Mouse (Mus musculus): ENCODE measurements around the gene Tfec. TPM values are rescaled to one million over a fixed set of nuclear protein-coding genes. Genes with fewer than 3 reads are reported as not detected.

Gene Tfec
- polyA plus RNA-seq, 1 experiment from 2014 or later, result 3.0 TPM

GRCm38 (mm10) chr6:16862753-16863508 is 35.3 kb downstream of the Tfec start:
- no peak for ATAC-seq (ENCODE audit: low read depth)
- no peak for DNase-seq
- Histone ChIP-seq H3K36me3 (no peaks in the 10 kb centered on the region), H3K4me2 (no peak overlapping the region), H3K27ac (no peak overlapping the region), H3K9me3 (replicated peaks) (no peaks in the 10 kb centered on the region), H3K27me3 (no peaks in the 10 kb centered on the region; the same call in 1 of the 2 replicates), H3K9ac (no peak overlapping the region), H3K4me3 (replicated peaks) (no peak overlapping the region), H3K4me1 (replicated peaks) (no peaks in the 10 kb centered on the region)
- WGBS (ENCODE audit: insufficient replicate concordance), result 66% methylated on average over 6 of the region's 6 CpGs

GRCm38 (mm10) chr6:16862050-16862449 is 36.2 kb downstream of the Tfec start:
- no peak for ATAC-seq (ENCODE audit: low read depth)

GRCm38 (mm10) chr6:16855879-16856545 is 42.2 kb downstream of the Tfec start:
- Histone ChIP-seq H3K4me3 (replicated peaks) (no peak overlapping the region), H3K4me2 (no peak overlapping the region), H3K4me1 (replicated peaks) (no peaks in the 10 kb centered on the region), H3K9ac (no peak overlapping the region), H3K27ac (no peak overlapping the region), H3K27me3 (no peaks in the 10 kb centered on the region), H3K36me3 (no peaks in the 10 kb centered on the region), H3K9me3 (replicated peaks) (no peaks in the 10 kb centered on the region)
- DNase-seq, result no peak
- WGBS (ENCODE audit: insufficient replicate concordance), result 66% methylated on average over 7 of the region's 7 CpGs
- no peak for ATAC-seq (ENCODE audit: low read depth)

More at GRCm38 (mm10) chr6:16862050-16862449, 36.2 kb downstream of the Tfec start:
- no peak overlapping the region for H3K27ac ChIP-seq
- no peaks in the 10 kb centered on the region for H3K9me3 ChIP-seq (replicated peaks)
- DNase-seq, result no peak
- no peaks in the 10 kb centered on the region for H3K4me1 ChIP-seq (replicated peaks)
- H3K36me3 ChIP-seq, result no peaks in the 10 kb centered on the region
- H3K4me2 ChIP-seq, result no peak overlapping the region
- H3K9ac ChIP-seq, result no peak overlapping the region
- no peak overlapping the region for H3K4me3 ChIP-seq (replicated peaks)
- no peaks in the 10 kb centered on the region; the same call in 1 of the 2 replicates for H3K27me3 ChIP-seq
- WGBS (ENCODE audit: insufficient replicate concordance), result 56% methylated on average over 3 of the region's 3 CpGs

- Histone ChIP-seq H3K27ac (no peak overlapping the region), H3K27me3 (no peaks in the 10 kb centered on the region), H3K4me2 (no peak overlapping the region), H3K4me3 (replicated peaks) (no peak overlapping the region), H3K36me3 (no peaks in the 10 kb centered on the region), H3K4me1 (replicated peaks) (no peaks in the 10 kb centered on the region), H3K9me3 (replicated peaks) (no peaks in the 10 kb centered on the region), H3K9ac (no peak overlapping the region)
- DNase-seq (no peak), ATAC-seq (ENCODE audit: low read depth) (no peak)
- WGBS (ENCODE audit: insufficient replicate concordance), result 64% methylated on average over 9 of the region's 9 CpGs
Observed at GRCm38 (mm10) chr6:16854977-16855376, 43.3 kb downstream of the Tfec start.

GRCm38 (mm10) chr6:16846521-16846920 is 51.7 kb downstream of the Tfec start:
- Histone ChIP-seq H3K27me3 (no peaks in the 10 kb centered on the region), H3K27ac (no peak overlapping the region), H3K9ac (no peak overlapping the region), H3K36me3 (no peaks in the 10 kb centered on the region), H3K4me1 (replicated peaks) (no peaks in the 10 kb centered on the region), H3K4me2 (no peak overlapping the region), H3K9me3 (replicated peaks) (no peaks in the 10 kb centered on the region), H3K4me3 (replicated peaks) (no peak overlapping the region)
- 52% methylated on average over 7 of the region's 7 CpGs for WGBS (ENCODE audit: insufficient replicate concordance)
- DNase-seq, result no peak
- ATAC-seq (ENCODE audit: low read depth), result no peak

- H3K9ac ChIP-seq, result no peak overlapping the region
- ATAC-seq (ENCODE audit: low read depth), result no peak
- H3K9me3 ChIP-seq (replicated peaks), result no peaks in the 10 kb centered on the region
- no peak for DNase-seq
- H3K4me1 ChIP-seq (replicated peaks), result no peaks in the 10 kb centered on the region
- no peak overlapping the region for H3K4me3 ChIP-seq (replicated peaks)
- no peaks in the 10 kb centered on the region for H3K36me3 ChIP-seq
- WGBS (ENCODE audit: insufficient replicate concordance), result 51% methylated on average over 1 of the region's 1 CpGs
- no peak overlapping the region for H3K4me2 ChIP-seq
- H3K27me3 ChIP-seq, result no peaks in the 10 kb centered on the region
- no peak overlapping the region for H3K27ac ChIP-seq
Observed at GRCm38 (mm10) chr6:16835631-16836030, 62.6 kb downstream of the Tfec start.

GRCm38 (mm10) chr6:16828304-16828703 is 69.9 kb downstream of the Tfec start:
- Histone ChIP-seq H3K4me2 (no peak overlapping the region), H3K27ac (no peak overlapping the region), H3K36me3 (no peaks in the 10 kb centered on the region), H3K9me3 (replicated peaks) (no peaks in the 10 kb centered on the region), H3K4me1 (replicated peaks) (no peaks in the 10 kb centered on the region), H3K27me3 (no peaks in the 10 kb centered on the region), H3K4me3 (replicated peaks) (no peak overlapping the region), H3K9ac (no peak overlapping the region)
- ATAC-seq (ENCODE audit: low read depth), result no peak
- DNase-seq, result no peak

GRCm38 (mm10) chr6:16821985-16822384 is 76.3 kb downstream of the Tfec start:
- 24% methylated on average over 1 of the region's 1 CpGs for WGBS (ENCODE audit: insufficient replicate concordance)
- no peak overlapping the region for H3K4me3 ChIP-seq (replicated peaks)
- H3K36me3 ChIP-seq, result no peaks in the 10 kb centered on the region
- H3K4me2 ChIP-seq, result no peak overlapping the region
- no peaks in the 10 kb centered on the region for H3K27me3 ChIP-seq
- DNase-seq (no peak), ATAC-seq (ENCODE audit: low read depth) (no peak)
- no peaks in the 10 kb centered on the region for H3K9me3 ChIP-seq (replicated peaks)
- no peaks in the 10 kb centered on the region for H3K4me1 ChIP-seq (replicated peaks)
- H3K9ac ChIP-seq, result no peak overlapping the region
- no peak overlapping the region for H3K27ac ChIP-seq

GRCm38 (mm10) chr6:16806302-16806701 is 91.9 kb downstream of the Tfec start:
- ATAC-seq (ENCODE audit: low read depth) (no peak), DNase-seq (no peak)
- Histone ChIP-seq H3K4me1 (replicated peaks) (no peaks in the 10 kb centered on the region), H3K36me3 (no peaks in the 10 kb centered on the region), H3K4me3 (replicated peaks) (no peak overlapping the region), H3K9ac (no peak overlapping the region), H3K27me3 (no peaks in the 10 kb centered on the region), H3K27ac (no peak overlapping the region), H3K9me3 (replicated peaks) (no peaks in the 10 kb centered on the region), H3K4me2 (no peak overlapping the region)
- 46% methylated on average over 1 of the region's 1 CpGs for WGBS (ENCODE audit: insufficient replicate concordance)

- Histone ChIP-seq H3K36me3 (no peaks in the 10 kb centered on the region), H3K4me3 (replicated peaks) (no peak overlapping the region), H3K27ac (no peak overlapping the region), H3K9ac (no peak overlapping the region), H3K4me1 (replicated peaks) (no peaks in the 10 kb centered on the region), H3K4me2 (no peak overlapping the region), H3K9me3 (replicated peaks) (no peaks in the 10 kb centered on the region), H3K27me3 (no peaks in the 10 kb centered on the region)
- ATAC-seq (ENCODE audit: low read depth), result no peak
- 46% methylated on average over 10 of the region's 10 CpGs for WGBS (ENCODE audit: insufficient replicate concordance)
- no peak for DNase-seq
Observed at GRCm38 (mm10) chr6:16797669-16798068, 100.6 kb downstream of the Tfec start.

GRCm38 (mm10) chr6:16796914-16797313 is 101.3 kb downstream of the Tfec start:
- H3K4me1 ChIP-seq (replicated peaks), result no peaks in the 10 kb centered on the region
- H3K27ac ChIP-seq, result no peak overlapping the region
- H3K27me3 ChIP-seq, result no peaks in the 10 kb centered on the region
- 70% methylated on average over 9 of the region's 9 CpGs for WGBS (ENCODE audit: insufficient replicate concordance)
- H3K36me3 ChIP-seq, result no peaks in the 10 kb centered on the region
- DNase-seq (no peak), ATAC-seq (ENCODE audit: low read depth) (no peak)
- H3K4me2 ChIP-seq, result no peak overlapping the region
- no peak overlapping the region for H3K4me3 ChIP-seq (replicated peaks)
- H3K9ac ChIP-seq, result no peak overlapping the region
- no peaks in the 10 kb centered on the region for H3K9me3 ChIP-seq (replicated peaks)

- no peak for ATAC-seq (ENCODE audit: low read depth)
- Histone ChIP-seq H3K36me3 (no peaks in the 10 kb centered on the region), H3K9me3 (replicated peaks) (no peaks in the 10 kb centered on the region), H3K4me3 (replicated peaks) (no peak overlapping the region), H3K4me1 (replicated peaks) (no peaks in the 10 kb centered on the region), H3K27ac (no peak overlapping the region), H3K4me2 (no peak overlapping the region), H3K27me3 (no peaks in the 10 kb centered on the region), H3K9ac (no peak overlapping the region)
- 68% methylated on average over 7 of the region's 7 CpGs for WGBS (ENCODE audit: insufficient replicate concordance)
- no peak for DNase-seq
Observed at GRCm38 (mm10) chr6:16794036-16794435, 104.2 kb downstream of the Tfec start.

Data from liver, embryonic 13.5 days (tissue).